Mouse (Mus musculus) ovary, postnatal 10 days (tissue): ENCODE data around the gene Pcbp1.
A peak's percentile ranks its signal among the peaks of the same experiment; 100 is the strongest.

Experiments
- DNase-seq: peaks from one replicate; pipeline ENCODE4 v3.0.0; 2022; ENCODE audit warnings: low spot score

The Pcbp1 gene

GRCm38 (mm10) chr6:86523755-86524434 is 2.2 kb downstream of the Pcbp1 start:
- peak; percentile 13 for DNase-seq

- no peak for DNase-seq
Measured at GRCm38 (mm10) chr6:86523242-86523754, 2.8 kb downstream of the Pcbp1 start.

- DNase-seq: no peak
Measured at GRCm38 (mm10) chr6:86522001-86522911, 3.9 kb downstream of the Pcbp1 start.

GRCm38 (mm10) chr6:86519767-86520345 is 6.3 kb downstream of the Pcbp1 start:
- DNase-seq: no peak

GRCm38 (mm10) chr6:86516021-86516420 is 10.1 kb downstream of the Pcbp1 start:
- DNase-seq: no peak

GRCm38 (mm10) chr6:86513296-86513695 is 12.8 kb downstream of the Pcbp1 start:
- no peak for DNase-seq

GRCm38 (mm10) chr6:86510979-86511378 is 15.1 kb downstream of the Pcbp1 start:
- DNase-seq: no peak

GRCm38 (mm10) chr6:86509866-86510200 is 16.3 kb downstream of the Pcbp1 start:
- DNase-seq: no peak

GRCm38 (mm10) chr6:86509194-86509865 is 16.8 kb downstream of the Pcbp1 start:
- no peak for DNase-seq

- no peak for DNase-seq
Measured at GRCm38 (mm10) chr6:86508736-86509135, 17.4 kb downstream of the Pcbp1 start.

GRCm38 (mm10) chr6:86507116-86507515 is 19.0 kb downstream of the Pcbp1 start:
- no peak for DNase-seq

GRCm38 (mm10) chr6:86506309-86506708 is 19.8 kb downstream of the Pcbp1 start:
- DNase-seq: no peak

GRCm38 (mm10) chr6:86505671-86506070 is 20.4 kb downstream of the Pcbp1 start:
- DNase-seq: no peak

GRCm38 (mm10) chr6:86503513-86503912 is 22.6 kb downstream of the Pcbp1 start:
- no peak for DNase-seq

GRCm38 (mm10) chr6:86499571-86500109 is 26.5 kb downstream of the Pcbp1 start:
- DNase-seq: no peak

GRCm38 (mm10) chr6:86497942-86498732 is 28.0 kb downstream of the Pcbp1 start:
- DNase-seq: no peak

GRCm38 (mm10) chr6:86497071-86497815 is 28.9 kb downstream of the Pcbp1 start:
- no peak for DNase-seq

- no peak for DNase-seq
Measured at GRCm38 (mm10) chr6:86496585-86496984, 29.5 kb downstream of the Pcbp1 start.

GRCm38 (mm10) chr6:86496127-86496526 is 30.0 kb downstream of the Pcbp1 start:
- DNase-seq: no peak

- no peak for DNase-seq
Measured at GRCm38 (mm10) chr6:86495661-86496060, 30.5 kb downstream of the Pcbp1 start.
